Mouse (Mus musculus) embryonic facial prominence, embryonic 14.5 days (tissue): ENCODE results near the gene Fam162b. TPM values are rescaled to one million over a fixed set of nuclear protein-coding genes. Genes with fewer than 3 reads are reported as not detected.
A peak's percentile ranks its signal among the peaks of the same experiment; 100 is the strongest.

ENCODE experiments used
- ATAC-seq: fragments of 200-750 bp; cut with Nextera tagmentation; 2 replicates; pipeline ENCODE4 v1.8.0; 2017; ENCODE audit warnings: low read depth, moderate number of reproducible peaks, moderate TSS enrichment
- DNase-seq: peaks from one replicate; pipeline ENCODE4 v3.0.0-alpha.2; 2015; ENCODE audit warnings: low spot score
- H3K27ac ChIP-seq: fragments of 300-500 bp; sonication (generic); replicated peaks from 2 replicates; pipeline ENCODE4 v1.5.1; 2014; ENCODE audit warnings: low read depth, mild to moderate bottlenecking, low read length, moderate library complexity
- H3K27me3 ChIP-seq: fragments of 300-500 bp; sonication (generic); replicated peaks from 2 replicates; pipeline ENCODE4 v1.6.1; 2014; ENCODE audit warnings: low read length; ENCODE audit not compliant: control insufficient read depth, insufficient read depth
- H3K36me3 ChIP-seq: fragments of 300-500 bp; sonication (generic); 2 replicates; pipeline ENCODE4 v1.6.1; 2014; ENCODE audit warnings: low read length, mixed read lengths; ENCODE audit not compliant: control insufficient read depth, insufficient read depth
- H3K4me1 ChIP-seq: fragments of 300-500 bp; sonication (generic); 2 replicates; pipeline ENCODE4 v1.6.1; 2014; ENCODE audit warnings: antibody characterized with exemption, low read length; ENCODE audit not compliant: control insufficient read depth, insufficient read depth
- H3K4me2 ChIP-seq: fragments of 300-500 bp; sonication (generic); 2 replicates; pipeline ENCODE4 v1.6.1; 2014; ENCODE audit warnings: low read depth, mild to moderate bottlenecking, low read length, moderate library complexity, mixed read lengths
- H3K4me3 ChIP-seq: fragments of 300-500 bp; sonication (generic); 2 replicates; pipeline ENCODE4 v1.5.1; 2014; ENCODE audit warnings: low read depth, mild to moderate bottlenecking, low read length
- H3K9ac ChIP-seq: fragments of 300-500 bp; sonication (generic); 2 replicates; pipeline ENCODE4 v1.6.1; 2014; ENCODE audit warnings: low read depth, mild to moderate bottlenecking, low read length, moderate library complexity, mixed read lengths
- H3K9me3 ChIP-seq: fragments of 300-500 bp; sonication (generic); 2 replicates; pipeline ENCODE4 v1.6.1; 2016; ENCODE audit warnings: low read length; ENCODE audit not compliant: control insufficient read depth
- WGBS: fragments of 180-500 bp; shearing (Covaris S2); extraction: QIAGEN DNeasy Blood & Tissue Kit; methylation state at CpG from one replicate; pipeline ENCODE4 v1.1.7; 2014; 5-methylcytosine and 5-hydroxymethylcytosine counted together
- polyA plus RNA-seq: library from polyadenylated mRNA; unstranded; fragments of >200 nt; fragmentation: Nextera tagmentation; extraction: Ambion mirVana; gene quantifications from 2 replicates; pipeline ENCODE4 v1.2.1, GENCODE M21; 2014

Gene Fam162b
- polyA plus RNA-seq, 1 experiment from 2014 or later: 1.5 TPM

DNA sequence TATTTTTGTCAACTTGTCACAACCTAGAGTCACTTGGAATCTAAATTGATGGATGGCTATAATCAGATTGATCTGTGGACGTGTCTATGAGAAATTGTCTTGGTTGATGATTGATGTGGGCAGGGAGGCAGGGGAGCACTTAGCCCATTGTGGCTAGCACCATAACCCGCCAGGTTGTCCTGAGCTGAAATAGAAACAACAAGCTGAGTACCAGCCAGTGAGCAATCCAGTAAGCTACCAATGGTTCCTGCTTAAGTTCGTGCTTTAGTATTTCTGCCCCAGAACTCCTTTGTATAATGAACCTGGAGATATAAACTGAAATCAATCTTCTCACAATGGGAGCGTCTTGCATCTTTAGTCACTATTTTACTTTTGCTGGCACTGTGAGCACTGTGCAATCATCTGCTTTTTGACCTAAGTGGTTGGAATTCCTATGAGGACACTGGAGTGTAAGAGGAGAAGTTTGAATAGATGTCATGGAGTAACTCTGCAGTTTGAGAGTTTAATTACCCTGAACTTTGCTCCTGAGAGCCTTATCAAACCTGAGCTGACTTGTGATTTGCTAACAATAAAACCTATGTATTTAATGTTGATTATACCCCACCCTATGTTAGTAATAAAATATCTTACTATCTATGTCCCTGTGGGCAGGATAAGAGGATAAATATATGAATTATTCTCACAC, 19.6 kb upstream of the Fam162b start:
- H3K4me3 ChIP-seq: no peak overlapping the region
- 65% methylated on average over 4 of the region's 4 CpGs for WGBS
- H3K4me1 ChIP-seq: no peaks in the 10 kb centered on the region
- H3K27ac ChIP-seq: no peak overlapping the region
- H3K9ac ChIP-seq: no peak overlapping the region
- H3K9me3 ChIP-seq: no peaks in the 10 kb centered on the region
- DNase-seq (no peak), ATAC-seq (no peak)
- no peaks in the 10 kb centered on the region for H3K36me3 ChIP-seq
- no peaks in the 10 kb centered on the region for H3K27me3 ChIP-seq
- H3K4me2 ChIP-seq: no peak overlapping the region

- Histone ChIP-seq H3K4me1 (no peaks in the 10 kb centered on the region), H3K27me3 (no peaks in the 10 kb centered on the region), H3K4me2 (no peak overlapping the region), H3K4me3 (no peak overlapping the region), H3K9ac (no peak overlapping the region), H3K9me3 (no peaks in the 10 kb centered on the region), H3K36me3 (no peaks in the 10 kb centered on the region), H3K27ac (no peak overlapping the region)
- no peak for ATAC-seq
- no peak for DNase-seq
- 77% methylated on average over 9 of the region's 9 CpGs for WGBS
Measured at GRCm38 (mm10) chr10:51596928-51597635, 6.8 kb upstream of the Fam162b start.

DNA sequence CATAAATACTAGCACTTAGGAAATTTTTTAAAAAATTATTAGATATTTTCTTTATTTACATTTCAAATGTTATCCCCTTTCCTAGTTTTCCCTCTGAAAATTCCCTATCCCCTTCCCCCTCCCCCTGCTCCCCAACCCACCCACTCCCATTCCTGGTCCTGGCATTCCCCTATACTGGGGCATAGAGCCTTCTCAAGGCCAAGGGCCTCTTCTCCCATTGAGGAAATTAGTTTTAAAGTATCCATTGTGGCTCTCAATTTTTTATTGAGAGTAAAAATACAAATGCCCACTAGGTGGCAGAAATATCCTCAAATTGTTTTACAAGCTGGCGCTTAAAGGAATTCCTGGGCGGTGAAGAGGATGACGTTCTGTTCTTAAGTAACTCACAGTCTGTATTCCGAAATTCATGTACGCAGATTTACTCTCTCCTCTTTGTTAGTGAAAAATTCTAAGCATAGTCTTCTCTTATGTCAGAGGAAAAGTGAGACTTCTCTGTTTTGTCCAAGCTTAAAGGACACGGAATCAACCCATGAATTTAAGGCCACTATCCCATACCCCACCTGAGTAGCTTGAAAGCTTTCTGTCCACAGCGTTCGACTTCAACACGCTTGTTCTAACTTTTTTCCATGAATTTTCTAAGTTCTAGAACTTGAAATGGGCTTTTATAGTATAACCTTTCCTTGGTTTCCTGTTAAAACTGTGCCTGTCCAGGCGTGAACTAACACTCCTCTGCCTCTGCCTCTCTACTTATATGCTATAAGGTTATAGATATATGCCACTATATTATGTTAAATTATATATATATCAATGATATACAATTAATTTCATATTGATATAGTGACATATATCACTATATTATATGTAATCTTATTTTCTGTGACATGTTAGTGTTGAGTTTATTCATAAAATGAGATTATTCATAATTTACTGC, 4.9 kb upstream of the Fam162b start:
- Histone ChIP-seq H3K9me3 (no peaks in the 10 kb centered on the region), H3K4me2 (peak overlapping the region; percentile 23), H3K27me3 (no peaks in the 10 kb centered on the region; the same call in 1 of the 2 replicates), H3K36me3 (no peaks in the 10 kb centered on the region), H3K27ac (no peak overlapping the region), H3K4me1 (no peaks in the 10 kb centered on the region), H3K9ac (no peak overlapping the region), H3K4me3 (no peak overlapping the region)
- ATAC-seq: no peak
- WGBS: 41% methylated on average over 10 of the region's 10 CpGs
- peak; percentile 85 for DNase-seq

DNA sequence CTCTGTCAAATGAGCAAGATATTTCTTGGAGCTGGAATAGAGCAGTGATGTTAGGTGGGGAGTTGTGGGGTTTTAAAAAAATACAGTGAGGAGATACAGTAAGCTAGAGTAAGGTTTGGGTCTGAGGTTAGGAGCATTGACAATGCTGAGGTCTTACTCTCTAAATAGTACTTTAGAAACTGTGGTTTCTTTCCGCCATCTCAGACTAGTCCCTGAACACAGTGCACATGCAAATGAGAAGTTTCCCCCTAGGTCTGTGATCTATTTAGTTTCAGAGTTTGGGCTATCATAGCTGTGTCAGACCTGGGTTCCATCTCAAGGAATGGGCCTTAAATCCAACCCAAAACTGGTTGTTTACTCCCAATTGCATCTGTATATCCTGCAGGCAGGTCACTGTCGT, 1.3 kb upstream of the Fam162b start:
- Histone ChIP-seq H3K4me3 (no peak overlapping the region), H3K27ac (no peak overlapping the region), H3K36me3 (no peaks in the 10 kb centered on the region), H3K4me1 (no peaks in the 10 kb centered on the region), H3K9me3 (no peaks in the 10 kb centered on the region), H3K4me2 (no peak overlapping the region), H3K27me3 (no peaks in the 10 kb centered on the region; the same call in 1 of the 2 replicates), H3K9ac (no peak overlapping the region)
- no peak for DNase-seq
- WGBS: 81% methylated on average over 2 of the region's 2 CpGs
- no peak for ATAC-seq

GRCm38 (mm10) chr10:51584919-51585318, 5.4 kb downstream of the Fam162b start:
- DNase-seq: no peak

DNA sequence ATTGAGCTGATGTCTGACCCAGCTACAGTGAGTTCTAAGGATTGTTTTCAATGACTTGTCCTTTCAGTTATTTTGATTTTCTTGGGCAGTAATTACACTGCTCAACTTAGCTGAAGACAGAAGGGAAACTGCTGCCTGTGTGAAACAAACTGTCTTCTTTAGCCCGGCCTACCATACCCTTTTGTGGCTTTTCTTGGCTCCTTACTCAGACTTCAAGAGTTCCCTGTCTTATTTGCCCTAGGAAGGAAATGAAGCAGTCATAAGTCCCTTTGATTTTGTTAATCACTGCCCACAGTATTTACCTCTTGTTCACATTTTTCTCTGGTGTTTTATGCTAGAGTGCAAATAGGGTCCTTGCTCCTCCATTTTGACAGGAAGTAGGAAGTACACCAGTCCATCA, 5.9 kb downstream of the Fam162b start:
- H3K27me3 ChIP-seq: no peaks in the 10 kb centered on the region
- DNase-seq (no peak), ATAC-seq (no peak)
- 55% methylated on average over 1 of the region's 1 CpGs for WGBS
- no peak overlapping the region for H3K4me3 ChIP-seq
- H3K9me3 ChIP-seq: no peaks in the 10 kb centered on the region
- H3K36me3 ChIP-seq: no peaks in the 10 kb centered on the region
- no peaks in the 10 kb centered on the region for H3K4me1 ChIP-seq
- no peak overlapping the region for H3K4me2 ChIP-seq
- H3K27ac ChIP-seq: no peak overlapping the region
- H3K9ac ChIP-seq: no peak overlapping the region

More at GRCm38 (mm10) chr10:51584919-51585318, 5.4 kb downstream of the Fam162b start:
- Histone ChIP-seq H3K4me3 (no peak overlapping the region), H3K9me3 (no peaks in the 10 kb centered on the region), H3K4me1 (no peaks in the 10 kb centered on the region), H3K9ac (no peak overlapping the region), H3K4me2 (no peak overlapping the region), H3K36me3 (no peaks in the 10 kb centered on the region), H3K27ac (no peak overlapping the region), H3K27me3 (no peaks in the 10 kb centered on the region)
- no peak for ATAC-seq

DNA sequence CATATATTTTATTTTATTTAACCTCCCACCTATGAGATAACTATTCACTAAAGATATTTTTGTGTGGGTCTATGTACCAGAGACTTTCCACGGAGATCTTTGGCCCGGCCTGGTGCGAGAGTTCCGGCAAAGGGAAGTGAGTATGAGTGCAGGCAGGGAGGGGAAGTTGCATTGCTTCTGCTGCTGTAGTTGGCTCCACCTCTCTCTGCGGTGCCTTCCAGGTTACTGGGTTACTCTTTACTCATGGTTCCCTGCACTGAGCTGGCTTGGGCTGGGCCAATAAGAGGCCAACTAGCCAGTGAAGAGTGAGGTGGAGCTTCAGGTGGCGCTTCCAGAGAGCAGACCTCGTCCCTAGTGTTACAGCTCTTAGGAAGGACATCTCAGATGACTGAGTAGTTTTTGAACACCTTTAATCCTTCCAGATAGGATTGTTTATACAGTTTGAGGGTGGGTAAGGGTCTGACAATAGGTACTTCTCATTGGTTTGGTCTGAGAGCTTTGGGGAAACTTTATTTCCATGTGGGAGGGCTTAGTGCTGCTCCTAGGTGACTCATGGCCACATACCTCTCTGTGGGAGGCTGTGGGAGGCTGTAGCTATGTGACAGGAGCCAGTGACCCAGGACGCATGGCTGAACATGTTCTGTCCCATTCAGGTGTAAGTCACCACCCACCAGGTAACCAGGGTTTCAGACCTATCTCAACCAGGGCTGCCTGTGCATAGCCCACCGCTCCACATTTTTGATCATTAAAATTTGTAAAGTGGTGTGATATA, 18.9 kb downstream of the Fam162b start:
- Histone ChIP-seq H3K27me3 (no peaks in the 10 kb centered on the region), H3K4me1 (no peaks in the 10 kb centered on the region), H3K36me3 (no peaks in the 10 kb centered on the region), H3K27ac (no peak overlapping the region), H3K4me3 (no peak overlapping the region), H3K9me3 (no peaks in the 10 kb centered on the region), H3K9ac (no peak overlapping the region), H3K4me2 (no peak overlapping the region)
- ATAC-seq (no peak), DNase-seq (no peak)
- WGBS: 75% methylated on average over 9 of the region's 9 CpGs

DNA sequence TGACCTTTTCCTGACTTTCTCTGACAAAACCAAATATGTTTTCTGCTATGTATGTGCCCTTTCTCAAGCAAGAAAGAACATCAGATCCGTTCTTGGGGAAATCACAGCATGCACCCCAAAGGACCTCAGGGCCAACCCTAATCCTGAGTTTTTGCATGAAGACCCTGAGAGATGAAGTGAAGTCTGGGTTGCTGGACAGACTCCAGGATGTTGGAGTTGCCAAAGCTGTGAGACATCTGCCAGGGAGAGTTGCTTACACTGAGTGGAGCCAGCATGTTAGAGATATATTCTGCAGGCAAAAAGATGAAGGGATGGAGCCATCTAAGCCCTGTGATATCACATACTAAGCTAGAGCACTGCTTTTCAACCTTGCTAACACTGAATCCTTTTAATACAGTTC, 34.3 kb downstream of the Fam162b start:
- Histone ChIP-seq H3K27ac (no peak overlapping the region), H3K4me3 (no peak overlapping the region), H3K9me3 (no peaks in the 10 kb centered on the region), H3K36me3 (no peaks in the 10 kb centered on the region), H3K9ac (no peak overlapping the region), H3K4me2 (no peak overlapping the region), H3K27me3 (no peaks in the 10 kb centered on the region), H3K4me1 (no peaks in the 10 kb centered on the region)
- DNase-seq (no peak), ATAC-seq (no peak)
- WGBS: 78% methylated on average over 1 of the region's 1 CpGs
